Mouse (Mus musculus) ES-E14 (cell line): ENCODE measurements around the gene Gpr160. TPM values are rescaled to one million over a fixed set of nuclear protein-coding genes. Genes with fewer than 3 reads are reported as not detected.

ENCODE experiments used
- DNase-seq: peaks from one replicate; pipeline ENCODE4 v3.0.0-alpha.2; 2013; ENCODE audit warnings: low read depth, low spot score
- H3K27ac ChIP-seq: 2 replicates; pipeline ENCODE4 v1.5.1; 2012; ENCODE audit warnings: low read depth, mild to moderate bottlenecking, low read length, moderate library complexity, mixed read lengths; ENCODE audit not compliant: poor library complexity, insufficient read depth, severe bottlenecking
- H3K36me3 ChIP-seq: 2 replicates; pipeline ENCODE4 v1.6.1; 2012; ENCODE audit warnings: mild to moderate bottlenecking, low read length, moderate library complexity, mixed read lengths; ENCODE audit not compliant: control insufficient read depth, poor library complexity, insufficient read depth, severe bottlenecking
- H3K4me1 ChIP-seq, 2 experiments: fragments of 150-350 bp in 1 of 2; sonication (generic) in 1 of 2; 2 replicates each; pipeline ENCODE4 v1.6.1; 2012; ENCODE audit warnings: low read length in 2 of 2, mild to moderate bottlenecking in 1 of 2, mixed read lengths in 1 of 2; ENCODE audit not compliant: control insufficient read depth in 2 of 2, insufficient read depth in 2 of 2, poor library complexity in 1 of 2
- H3K4me3 ChIP-seq, 2 experiments: fragments of 150-350 bp in 1 of 2; sonication (generic) in 1 of 2; 2 replicates each; pipeline ENCODE4 v1.5.1; 2012; ENCODE audit warnings: low read length in 2 of 2, low read depth in 1 of 2, mild to moderate bottlenecking in 1 of 2, mixed read lengths in 1 of 2; ENCODE audit not compliant: insufficient read depth in 1 of 2, poor library complexity in 1 of 2, severe bottlenecking in 1 of 2
- H3K9ac ChIP-seq: 2 replicates; pipeline ENCODE4 v1.6.1; 2012; ENCODE audit warnings: low read depth, mild to moderate bottlenecking, low read length, mixed read lengths; ENCODE audit not compliant: poor library complexity, insufficient read depth, severe bottlenecking
- H3K9me3 ChIP-seq: fragments of 150-350 bp; sonication (generic); 2 replicates; pipeline ENCODE4 v1.6.1; 2012; ENCODE audit warnings: low read depth, mild to moderate bottlenecking, low read length; ENCODE audit not compliant: control insufficient read depth, insufficient read depth
- CHD2 ChIP-seq: IDR thresholded peaks from 2 replicates; pipeline ENCODE4 v1.6.1; 2014; ENCODE audit warnings: mild to moderate bottlenecking, low read depth, low read length, inconsistent platforms
- HCFC1 ChIP-seq: IDR thresholded peaks from 2 replicates; pipeline ENCODE4 v1.6.1; 2012; ENCODE audit warnings: low read length, inconsistent platforms, borderline replicate concordance; ENCODE audit not compliant: insufficient read depth
- MAFK ChIP-seq: IDR thresholded peaks from 2 replicates; pipeline ENCODE4 v1.6.1; 2014; ENCODE audit warnings: mild to moderate bottlenecking, low read depth, low read length, inconsistent platforms; ENCODE audit not compliant: insufficient read depth
- ZC3H11A ChIP-seq: IDR thresholded peaks from 2 replicates; pipeline ENCODE4 v1.6.1; 2012; ENCODE audit warnings: low read depth, mild to moderate bottlenecking, inconsistent platforms, low read length, borderline replicate concordance
- ZNF384 ChIP-seq: IDR thresholded peaks from 2 replicates; pipeline ENCODE4 v1.6.1; 2012; ENCODE audit warnings: low read depth, low read length, inconsistent platforms
- in situ Hi-C, 2 experiments: fragments of 600-800 bp; cut with MboI; formaldehyde crosslinking; loops; one replicate each; pipeline ENCODE4 v1.15.1; 2025; ENCODE audit warnings: low sequenced_read_pairs in 2 of 2, inconsistent platforms in 1 of 2; ENCODE audit not compliant: unreplicated experiment in 2 of 2
- total RNA-seq: library from RNA; depleted of rRNA; stranded (reverse); fragments of 300-350 nt; gene quantifications from 2 replicates; pipeline ENCODE4 v1.2.3, GENCODE M21; 2012

The Gpr160 gene
- total RNA-seq, 1 experiment = 15.8 TPM

GRCm38 (mm10) chr3:30864640-30865039 is 8.9 kb downstream of the Gpr160 start:
- Histone ChIP-seq H3K4me3 (no peak overlapping the region), H3K9me3 (no peaks in the 10 kb centered on the region), H3K9ac (no peak overlapping the region), H3K36me3 (no peaks in the 10 kb centered on the region), H3K27ac (no peak overlapping the region), H3K4me1 (peaks cover 0 to 3% of the 10 kb centered on the region in 2 experiments; a peak in 1 of 4 replicates)
- DNase-seq = no peak
- in situ Hi-C loops = no loop called here
- TF ChIP-seq ZC3H11A = no peak
- no peak for TF ChIP-seq ZNF384
- no peak for TF ChIP-seq MAFK
- TF ChIP-seq HCFC1 = no peak
- no peak for TF ChIP-seq CHD2

DNA sequence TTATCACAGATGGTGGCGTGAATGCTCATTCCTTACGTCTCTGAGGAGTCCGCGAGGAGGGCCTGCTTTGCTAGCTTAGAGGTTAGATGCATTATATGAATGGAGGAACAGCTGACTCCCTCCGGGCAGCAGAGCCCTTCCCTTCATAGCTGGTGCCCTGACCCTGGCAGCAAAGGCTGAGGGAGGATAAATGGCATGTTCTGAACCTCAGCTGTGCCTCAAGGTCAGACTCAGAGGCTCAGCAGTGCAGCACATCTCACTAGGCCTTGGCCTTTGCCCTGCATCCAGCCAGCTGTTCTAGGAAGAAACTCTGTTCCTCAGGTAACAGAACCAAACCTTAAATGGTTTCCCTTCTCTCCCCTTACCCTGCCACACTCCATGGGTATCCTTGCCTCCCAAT is 12.4 kb downstream of the Gpr160 start:
- H3K9ac ChIP-seq = no peak overlapping the region
- no peak overlapping the region for H3K27ac ChIP-seq
- in situ Hi-C loops = no loop called here
- no peak for TF ChIP-seq CHD2
- no peak for TF ChIP-seq MAFK
- TF ChIP-seq HCFC1 = no peak
- TF ChIP-seq ZNF384 = no peak
- TF ChIP-seq ZC3H11A = no peak
- DNase-seq = no peak
- H3K9me3 ChIP-seq = no peaks in the 10 kb centered on the region
- H3K36me3 ChIP-seq = no peaks in the 10 kb centered on the region
- H3K4me3 ChIP-seq = no peak overlapping the region
- H3K4me1 ChIP-seq = peaks cover 0 to 2% of the 10 kb centered on the region in 2 experiments; a peak in 1 of 4 replicates

DNA sequence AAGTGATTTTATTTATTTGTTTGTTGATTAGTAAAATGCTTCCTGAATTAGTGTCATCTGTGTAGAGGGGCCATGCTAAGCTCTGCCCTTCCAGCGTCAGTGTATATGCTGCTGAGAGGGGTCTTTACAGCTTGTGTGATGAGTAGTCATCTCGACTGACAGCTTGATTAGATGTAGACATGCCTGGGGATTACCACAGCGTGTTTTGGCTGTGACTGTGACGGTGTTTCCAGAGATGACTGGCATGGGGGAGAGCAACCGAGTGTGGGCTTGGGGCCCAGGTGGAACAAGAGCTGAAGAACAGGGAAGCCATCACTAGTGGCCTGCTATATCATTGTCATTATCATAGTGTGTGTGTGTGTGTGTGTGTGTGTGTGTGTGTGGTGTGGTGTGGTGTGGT is 12.9 kb downstream of the Gpr160 start:
- TF ChIP-seq ZNF384 (no peak), HCFC1 (no peak), CHD2 (no peak), MAFK (no peak), ZC3H11A (no peak)
- H3K36me3 ChIP-seq = no peaks in the 10 kb centered on the region

DNA sequence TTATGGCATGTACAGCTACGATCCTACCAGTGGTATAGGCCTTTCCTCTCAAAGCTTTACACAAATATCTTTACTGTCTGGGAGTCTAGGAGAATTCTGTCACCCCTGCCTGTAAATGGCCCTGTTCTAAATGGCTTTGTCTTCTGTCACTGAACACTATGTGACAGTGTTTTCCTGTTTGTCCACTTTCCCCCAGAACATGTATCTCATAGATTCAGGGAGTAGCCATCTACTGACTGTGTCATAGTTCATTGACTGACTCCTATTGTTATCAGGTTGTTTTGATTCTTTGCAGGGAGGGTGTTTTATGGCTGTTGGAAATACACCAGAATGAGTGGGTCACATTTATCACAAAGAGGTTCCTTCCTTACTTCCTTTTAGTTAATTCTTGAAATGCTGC is 14.2 kb downstream of the Gpr160 start:
- TF ChIP-seq CHD2 = no peak
- no peak for TF ChIP-seq ZC3H11A
- no peak for TF ChIP-seq ZNF384
- no peak for TF ChIP-seq MAFK
- TF ChIP-seq HCFC1 = no peak
- Histone ChIP-seq H3K4me1 (peaks cover 0 to 2% of the 10 kb centered on the region in 2 experiments; a peak in 1 of 4 replicates), H3K4me3 (no peak overlapping the region), H3K27ac (no peak overlapping the region), H3K9ac (no peak overlapping the region), H3K9me3 (no peaks in the 10 kb centered on the region), H3K36me3 (no peaks in the 10 kb centered on the region)
- no peak for DNase-seq
- in situ Hi-C loops = no loop called here

More for the DNA sequence above, 12.9 kb downstream of the Gpr160 start:
- Histone ChIP-seq H3K4me3 (no peak overlapping the region), H3K9me3 (no peaks in the 10 kb centered on the region), H3K27ac (no peak overlapping the region), H3K4me1 (peaks cover 0 to 2% of the 10 kb centered on the region in 2 experiments; a peak in 1 of 4 replicates), H3K9ac (no peak overlapping the region)
- no peak for DNase-seq
- in situ Hi-C loops = no loop called here

GRCm38 (mm10) chr3:30876709-30877108 is 21.0 kb downstream of the Gpr160 start:
- TF ChIP-seq HCFC1 = no peak
- TF ChIP-seq ZC3H11A = no peak
- TF ChIP-seq ZNF384 = no peak
- no peak for TF ChIP-seq CHD2
- TF ChIP-seq MAFK = no peak
- Histone ChIP-seq H3K9me3 (no peaks in the 10 kb centered on the region), H3K36me3 (no peaks in the 10 kb centered on the region; the same call in 1 of the 2 replicates), H3K4me3 (no peak overlapping the region), H3K27ac (no peak overlapping the region), H3K4me1 (no peaks in the 10 kb centered on the region), H3K9ac (no peak overlapping the region)
- in situ Hi-C loops = no loop called here
- no peak for DNase-seq
